Mouse (Mus musculus) intestine, embryonic 15.5 days (tissue): ENCODE measurements around the gene Gimap3. TPM values are rescaled to one million over a fixed set of nuclear protein-coding genes. Genes with fewer than 3 reads are reported as not detected.

Experiments
- ATAC-seq: fragments of 200-750 bp; cut with Nextera tagmentation; 2 replicates; pipeline ENCODE4 v1.8.0; 2017; ENCODE audit warnings: moderate TSS enrichment, moderate library complexity
- H3K27ac ChIP-seq: fragments of 300-500 bp; sonication (generic); 2 replicates; pipeline ENCODE4 v1.5.1; 2015; ENCODE audit warnings: mild to moderate bottlenecking, inconsistent platforms
- H3K27me3 ChIP-seq: fragments of 300-500 bp; sonication (generic); replicated peaks from 2 replicates; pipeline ENCODE4 v1.6.1; 2015; ENCODE audit warnings: inconsistent platforms
- H3K36me3 ChIP-seq: fragments of 300-500 bp; sonication (generic); 2 replicates; pipeline ENCODE4 v1.6.1; 2015; ENCODE audit warnings: inconsistent platforms
- H3K4me1 ChIP-seq: fragments of 300-500 bp; sonication (generic); replicated peaks from 2 replicates; pipeline ENCODE4 v1.6.1; 2015; ENCODE audit warnings: inconsistent platforms
- H3K4me2 ChIP-seq: fragments of 300-500 bp; sonication (generic); replicated peaks from 2 replicates; pipeline ENCODE4 v1.6.1; 2015; ENCODE audit warnings: mild to moderate bottlenecking, inconsistent platforms
- H3K4me3 ChIP-seq: fragments of 300-500 bp; sonication (generic); replicated peaks from 2 replicates; pipeline ENCODE4 v1.5.1; 2015; ENCODE audit warnings: inconsistent platforms
- H3K9ac ChIP-seq: fragments of 300-500 bp; sonication (generic); 2 replicates; pipeline ENCODE4 v1.6.1; 2015; ENCODE audit warnings: inconsistent platforms
- H3K9me3 ChIP-seq: fragments of 300-500 bp; sonication (generic); 2 replicates; pipeline ENCODE4 v1.6.1; 2016; ENCODE audit warnings: inconsistent platforms
- WGBS: fragments of 180-500 bp; shearing (Covaris S2); methylation state at CpG from one replicate; pipeline ENCODE4 v1.1.7; 2015; 5-methylcytosine and 5-hydroxymethylcytosine counted together
- polyA plus RNA-seq: library from polyadenylated mRNA; unstranded; fragments of >200 nt; fragmentation: Nextera tagmentation; extraction: Ambion mirVana; gene quantifications from 2 replicates; pipeline ENCODE4 v1.2.1, GENCODE M21; 2015

Gene Gimap3
- polyA plus RNA-seq, 1 experiment from 2014 or later, result 0.20 TPM

- no peak overlapping the region for H3K27ac ChIP-seq
- H3K4me1 ChIP-seq, result peaks cover 5% of the 10 kb centered on the region
- WGBS, result 8% methylated on average over 8 of the region's 8 CpGs
- no peaks in the 10 kb centered on the region for H3K36me3 ChIP-seq
- no peak overlapping the region for H3K9ac ChIP-seq
- H3K4me2 ChIP-seq, result no peak overlapping the region
- no peak overlapping the region for H3K4me3 ChIP-seq
- H3K9me3 ChIP-seq, result no peaks in the 10 kb centered on the region
- ATAC-seq, result peak; percentile 62; the same call in 1 of the 2 replicates
- no peaks in the 10 kb centered on the region for H3K27me3 ChIP-seq
Measured at GRCm38 (mm10) chr6:48772030-48772429, 1.4 kb upstream of the Gimap3 start.

- no peaks in the 10 kb centered on the region for H3K27me3 ChIP-seq
- H3K4me2 ChIP-seq, result no peak overlapping the region
- H3K36me3 ChIP-seq, result no peaks in the 10 kb centered on the region
- 0 out of 2 replicates have a peak, but pooled peaks have one; percentile 41 for ATAC-seq
- H3K27ac ChIP-seq, result 0 out of 2 replicates have a peak overlapping the region, but pooled peaks have one; percentile 51
- no peak overlapping the region for H3K4me3 ChIP-seq
- no peaks in the 10 kb centered on the region for H3K9me3 ChIP-seq
- WGBS, result 79% methylated on average over 3 of the region's 3 CpGs
- H3K9ac ChIP-seq, result no peak overlapping the region
- H3K4me1 ChIP-seq, result peaks cover 5% of the 10 kb centered on the region
Measured at GRCm38 (mm10) chr6:48768933-48769332, 1.7 kb downstream of the Gimap3 start.

GRCm38 (mm10) chr6:48768178-48768869 lies 2.3 kb downstream of the Gimap3 start:
- 65% methylated on average over 9 of the region's 9 CpGs for whole genome bisulfite sequencing
- Histone ChIP-seq H3K27me3 (no peaks in the 10 kb centered on the region), H3K27ac (peak overlapping the region; percentile 51), H3K4me1 (peaks cover 8% of the 10 kb centered on the region), H3K4me2 (0 out of 2 replicates have a peak overlapping the region, but pooled peaks have one; percentile 9), H3K9ac (no peak overlapping the region), H3K9me3 (no peaks in the 10 kb centered on the region), H3K4me3 (no peak overlapping the region), H3K36me3 (no peaks in the 10 kb centered on the region)
- peak; percentile 89 for ATAC-seq

GRCm38 (mm10) chr6:48764496-48764895 lies 6.2 kb downstream of the Gimap3 start:
- no peaks in the 10 kb centered on the region for H3K9me3 ChIP-seq
- no peak overlapping the region for H3K9ac ChIP-seq
- WGBS, result 92% methylated on average over 10 of the region's 10 CpGs
- ATAC-seq, result no peak
- H3K27ac ChIP-seq, result no peak overlapping the region
- no peaks in the 10 kb centered on the region for H3K27me3 ChIP-seq
- no peak overlapping the region for H3K4me2 ChIP-seq
- no peaks in the 10 kb centered on the region for H3K36me3 ChIP-seq
- H3K4me3 ChIP-seq, result no peak overlapping the region
- peaks cover 8% of the 10 kb centered on the region for H3K4me1 ChIP-seq

- H3K4me2 ChIP-seq, result no peak overlapping the region
- no peaks in the 10 kb centered on the region for H3K36me3 ChIP-seq
- H3K9me3 ChIP-seq, result no peaks in the 10 kb centered on the region
- H3K9ac ChIP-seq, result no peak overlapping the region
- no peak overlapping the region for H3K4me3 ChIP-seq
- no peaks in the 10 kb centered on the region for H3K27me3 ChIP-seq
- ATAC-seq, result no peak
- peaks cover 8% of the 10 kb centered on the region for H3K4me1 ChIP-seq
- 54% methylated on average over 7 of the region's 7 CpGs for WGBS
- no peak overlapping the region for H3K27ac ChIP-seq
Measured at GRCm38 (mm10) chr6:48763567-48764270, 6.9 kb downstream of the Gimap3 start.

GRCm38 (mm10) chr6:48747091-48747966 lies 23.3 kb downstream of the Gimap3 start:
- Histone ChIP-seq H3K4me3 (no peak overlapping the region), H3K4me1 (peaks cover 13% of the 10 kb centered on the region), H3K9ac (no peak overlapping the region), H3K9me3 (no peaks in the 10 kb centered on the region), H3K27ac (0 out of 2 replicates have a peak overlapping the region, but pooled peaks have one; percentile 32), H3K4me2 (peak overlapping the region; percentile 24), H3K27me3 (peaks cover 7% of the 10 kb centered on the region), H3K36me3 (no peaks in the 10 kb centered on the region)
- ATAC-seq, result no peak
- WGBS, result 34% methylated on average over 7 of the region's 7 CpGs

- ATAC-seq, result no peak
- Histone ChIP-seq H3K27me3 (peaks cover 10% of the 10 kb centered on the region), H3K9ac (no peak within 1 kb of the TSS), H3K9me3 (no peaks in the 10 kb centered on the region), H3K4me2 (peak within 1 kb of the TSS; percentile 24), H3K36me3 (no peaks in the 10 kb centered on the region), H3K4me3 (0 out of 2 replicates have a peak within 1 kb of the TSS, but pooled peaks have one; percentile 6), H3K4me1 (peaks cover 19% of the 10 kb centered on the region), H3K27ac (peak within 1 kb of the TSS; percentile 64)
- WGBS, result 43% methylated on average over 16 of the region's 16 CpGs
Measured at GRCm38 (mm10) chr6:48745959-48746889, 24.4 kb downstream of the Gimap3 start, which contains the start of gene Gimap5. TSS of gene Gimap5 (plus strand) at chr6:48746197.

- Histone ChIP-seq H3K4me1 (peaks cover 19% of the 10 kb centered on the region), H3K9me3 (no peaks in the 10 kb centered on the region), H3K27ac (0 out of 2 replicates have a peak overlapping the region, but pooled peaks have one; percentile 44), H3K27me3 (peaks cover 10% of the 10 kb centered on the region), H3K4me2 (0 out of 2 replicates have a peak overlapping the region, but pooled peaks have one; percentile 3), H3K4me3 (no peak overlapping the region), H3K36me3 (no peaks in the 10 kb centered on the region), H3K9ac (no peak overlapping the region)
- no peak for ATAC-seq
- 52% methylated on average over 2 of the region's 2 CpGs for WGBS
Measured at GRCm38 (mm10) chr6:48745490-48745889, 25.2 kb downstream of the Gimap3 start.

GRCm38 (mm10) chr6:48742422-48743351 lies 28.0 kb downstream of the Gimap3 start:
- no peaks in the 10 kb centered on the region for H3K36me3 ChIP-seq
- 4% methylated on average over 52 of the region's 52 CpGs for WGBS
- peak overlapping the region; percentile 50 for H3K4me3 ChIP-seq
- peak; percentile 73 for ATAC-seq
- peak overlapping the region; percentile 89 for H3K27ac ChIP-seq
- H3K27me3 ChIP-seq, result peaks cover 10% of the 10 kb centered on the region
- no peaks in the 10 kb centered on the region for H3K9me3 ChIP-seq
- peak overlapping the region; percentile 89 for H3K4me2 ChIP-seq
- H3K4me1 ChIP-seq, result peaks cover 19% of the 10 kb centered on the region
- H3K9ac ChIP-seq, result peak overlapping the region; percentile 54

GRCm38 (mm10) chr6:48741711-48742206 lies 28.9 kb downstream of the Gimap3 start:
- H3K4me2 ChIP-seq, result peak overlapping the region; percentile 89
- H3K4me3 ChIP-seq, result peak overlapping the region; percentile 50
- no peak overlapping the region for H3K9ac ChIP-seq
- no peaks in the 10 kb centered on the region for H3K9me3 ChIP-seq
- peak; percentile 71 for ATAC-seq
- H3K4me1 ChIP-seq, result peaks cover 16% of the 10 kb centered on the region
- H3K27ac ChIP-seq, result peak overlapping the region; percentile 89
- H3K36me3 ChIP-seq, result no peaks in the 10 kb centered on the region
- H3K27me3 ChIP-seq, result peaks cover 10% of the 10 kb centered on the region
- WGBS, result 8% methylated on average over 9 of the region's 9 CpGs
